Mouse (Mus musculus) neural tube, embryonic 11.5 days (tissue): ENCODE measurements around the gene Msh4. TPM values are rescaled to one million over a fixed set of nuclear protein-coding genes. Genes with fewer than 3 reads are reported as not detected.
"Not testable (repeated sequence)": the region's sequence is repeated elsewhere in the genome, so short reads cannot be mapped to it uniquely, and the experiment has no call there.

Experiments
- ATAC-seq: fragments of 200-750 bp; cut with Nextera tagmentation; 2 replicates; pipeline ENCODE4 v1.8.0; 2017; ENCODE audit warnings: moderate number of reproducible peaks, mild to moderate bottlenecking, moderate TSS enrichment, moderate library complexity; ENCODE audit not compliant: insufficient read depth, low FRiP score, low TSS enrichment
- DNase-seq: peaks from one replicate; pipeline ENCODE4 v3.0.0-alpha.2; 2015; ENCODE audit warnings: low spot score
- H3K27ac ChIP-seq: fragments of 300-500 bp; sonication (generic); 2 replicates; pipeline ENCODE4 v1.5.1; 2014; ENCODE audit warnings: low read depth, mild to moderate bottlenecking, low read length
- H3K27me3 ChIP-seq: fragments of 300-500 bp; sonication (generic); 2 replicates; pipeline ENCODE4 v1.6.1; 2014; ENCODE audit warnings: mild to moderate bottlenecking, low read length, mixed read lengths; ENCODE audit not compliant: control insufficient read depth, insufficient read depth
- H3K36me3 ChIP-seq: fragments of 300-500 bp; sonication (generic); 2 replicates; pipeline ENCODE4 v1.6.1; 2014; ENCODE audit warnings: mild to moderate bottlenecking, low read length, moderate library complexity, mixed read lengths; ENCODE audit not compliant: control insufficient read depth, insufficient read depth
- H3K4me1 ChIP-seq: fragments of 300-500 bp; sonication (generic); 2 replicates; pipeline ENCODE4 v1.6.1; 2014; ENCODE audit warnings: low read length, mixed read lengths; ENCODE audit not compliant: control insufficient read depth, insufficient read depth
- H3K4me2 ChIP-seq: fragments of 300-500 bp; sonication (generic); 2 replicates; pipeline ENCODE4 v1.6.1; 2014; ENCODE audit warnings: low read depth, mild to moderate bottlenecking, moderate library complexity
- H3K4me3 ChIP-seq: fragments of 300-500 bp; sonication (generic); 2 replicates; pipeline ENCODE4 v1.5.1; 2014; ENCODE audit warnings: low read depth, low read length
- H3K9ac ChIP-seq: fragments of 300-500 bp; sonication (generic); 2 replicates; pipeline ENCODE4 v1.6.1; 2014; ENCODE audit warnings: mild to moderate bottlenecking, low read length
- H3K9me3 ChIP-seq: fragments of 300-500 bp; sonication (generic); 2 replicates; pipeline ENCODE4 v1.6.1; 2016; ENCODE audit warnings: low read length; ENCODE audit not compliant: control insufficient read depth
- WGBS: fragments of 180-500 bp; shearing (Covaris S2); extraction: QIAGEN DNeasy Blood & Tissue Kit; methylation state at CpG from one replicate; pipeline ENCODE4 v1.1.7; 2014; 5-methylcytosine and 5-hydroxymethylcytosine counted together
- polyA plus RNA-seq: library from polyadenylated mRNA; unstranded; fragments of >200 nt; fragmentation: Nextera tagmentation; extraction: Ambion mirVana; gene quantifications from 2 replicates; pipeline ENCODE4 v1.2.1, GENCODE M21; 2014

The Msh4 gene
- polyA plus RNA-seq, 1 experiment from 2014 or later = 0.07 TPM

DNA sequence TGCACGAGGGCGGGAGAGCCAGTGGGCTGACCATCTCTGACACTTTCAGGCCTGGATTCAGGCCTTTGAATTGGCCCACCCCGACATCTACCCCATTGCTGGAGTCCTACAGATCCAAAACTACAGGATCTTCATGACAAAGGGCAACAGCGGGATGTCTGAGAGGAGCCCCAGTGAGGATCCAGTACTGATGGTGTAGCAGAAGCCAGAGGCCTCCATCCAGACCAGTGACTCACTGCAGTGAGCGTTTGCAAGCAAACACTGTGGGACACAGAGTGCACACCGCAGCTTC lies 73.3 kb downstream of the Msh4 start:
- H3K4me1 ChIP-seq = no peaks in the 10 kb centered on the region
- H3K4me3 ChIP-seq = no peak overlapping the region
- H3K9ac ChIP-seq = no peak overlapping the region
- no peak overlapping the region for H3K27ac ChIP-seq
- 48% methylated on average over 6 of the region's 6 CpGs for WGBS
- DNase-seq (no peak), ATAC-seq (no peak)
- H3K9me3 ChIP-seq = no peaks in the 10 kb centered on the region
- H3K27me3 ChIP-seq = no peaks in the 10 kb centered on the region
- H3K4me2 ChIP-seq = no peak overlapping the region
- H3K36me3 ChIP-seq = no peaks in the 10 kb centered on the region

DNA sequence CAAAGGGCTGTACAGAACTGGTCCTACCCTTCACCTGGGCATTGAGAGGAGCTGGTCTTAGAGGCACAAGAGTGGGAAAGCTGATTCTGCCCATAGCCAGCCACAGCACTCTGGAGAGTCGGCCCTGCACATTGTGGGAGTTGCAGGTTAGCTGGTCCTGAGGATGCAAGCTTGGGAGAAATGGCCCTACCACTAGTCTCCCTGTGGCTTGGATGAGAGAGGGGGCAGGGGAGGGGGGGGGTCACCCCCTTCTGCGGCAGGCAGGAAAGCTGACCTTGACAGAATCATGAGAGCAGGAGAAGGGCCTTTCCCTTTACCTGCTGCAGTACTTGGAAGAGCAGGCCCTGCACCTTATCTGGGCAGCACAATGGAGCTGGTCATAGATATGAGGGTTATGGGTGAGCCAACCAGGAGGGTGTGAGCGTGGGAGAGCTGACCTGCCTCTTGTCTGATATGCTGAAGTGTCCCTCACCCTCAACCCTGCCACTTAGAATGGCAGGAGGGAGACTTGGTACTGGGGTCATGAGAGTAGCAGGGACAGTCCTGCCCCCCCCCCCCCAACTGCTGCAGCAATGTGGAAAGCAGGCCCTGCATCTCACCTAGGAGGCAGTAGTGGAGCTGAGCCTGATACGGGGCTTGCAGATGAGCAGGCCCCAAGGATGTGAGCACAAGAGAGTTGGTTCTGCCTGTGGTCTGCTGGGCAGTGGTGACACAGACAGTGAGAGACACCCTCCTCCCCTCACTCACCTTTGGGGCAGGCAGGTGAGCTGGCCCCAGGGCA lies 73.9 kb downstream of the Msh4 start:
- Histone ChIP-seq H3K27me3 (no peaks in the 10 kb centered on the region), H3K27ac (no peak overlapping the region), H3K9ac (no peak overlapping the region), H3K4me2 (no peak overlapping the region), H3K36me3 (no peaks in the 10 kb centered on the region), H3K4me1 (no peaks in the 10 kb centered on the region), H3K4me3 (no peak overlapping the region), H3K9me3 (no peaks in the 10 kb centered on the region)
- DNase-seq (no peak), ATAC-seq (no peak)
- WGBS = 75% methylated on average over 4 of the region's 4 CpGs

DNA sequence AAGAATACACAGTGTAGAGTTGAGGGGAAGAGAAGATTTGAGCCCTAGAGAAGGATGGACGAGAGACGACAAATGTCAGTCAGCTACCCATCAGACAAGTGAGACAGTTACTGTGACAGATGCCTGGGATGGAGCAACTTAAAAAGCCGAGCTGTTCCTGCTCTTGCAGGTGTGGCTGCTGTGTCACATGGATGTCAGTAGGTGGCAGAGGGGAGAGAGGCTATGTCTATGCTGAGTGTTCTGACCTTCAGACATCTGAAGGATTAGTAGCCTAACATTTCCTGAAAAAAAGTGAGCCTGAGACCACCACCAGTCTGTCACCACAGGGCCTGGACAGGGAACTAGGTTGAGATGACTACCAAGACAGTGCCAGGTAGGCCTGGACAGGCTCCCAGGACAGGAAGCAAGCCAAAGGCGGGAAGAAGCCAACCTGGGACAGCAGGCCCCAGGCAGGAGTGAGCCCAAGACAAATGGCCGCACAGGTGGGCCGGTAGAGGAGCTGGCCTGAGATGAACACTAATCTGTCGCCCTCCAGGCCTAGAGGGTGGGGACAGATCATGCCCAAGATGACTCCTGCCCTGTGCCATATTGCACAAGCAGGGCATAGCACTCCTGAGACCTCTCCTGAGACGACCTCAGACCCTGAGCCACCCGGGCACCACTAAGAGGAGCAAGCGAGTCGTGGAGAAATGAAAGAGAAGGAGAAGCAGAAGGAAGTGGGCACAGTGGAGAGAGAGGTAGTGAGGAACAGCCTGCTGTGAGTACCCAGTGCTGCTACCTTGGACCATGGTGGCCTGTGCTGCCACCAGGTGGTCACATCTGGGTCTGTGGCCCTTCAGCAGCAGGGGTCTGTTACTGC lies 74.7 kb downstream of the Msh4 start:
- H3K9me3 ChIP-seq = no peaks in the 10 kb centered on the region
- H3K36me3 ChIP-seq = no peaks in the 10 kb centered on the region
- WGBS = 71% methylated on average over 11 of the region's 11 CpGs
- peak; percentile 23 for DNase-seq
- H3K4me3 ChIP-seq = no peak overlapping the region
- no peak overlapping the region for H3K9ac ChIP-seq
- H3K27me3 ChIP-seq = no peaks in the 10 kb centered on the region
- ATAC-seq = no peak
- no peak overlapping the region for H3K27ac ChIP-seq
- no peaks in the 10 kb centered on the region for H3K4me1 ChIP-seq
- H3K4me2 ChIP-seq = no peak overlapping the region

DNA sequence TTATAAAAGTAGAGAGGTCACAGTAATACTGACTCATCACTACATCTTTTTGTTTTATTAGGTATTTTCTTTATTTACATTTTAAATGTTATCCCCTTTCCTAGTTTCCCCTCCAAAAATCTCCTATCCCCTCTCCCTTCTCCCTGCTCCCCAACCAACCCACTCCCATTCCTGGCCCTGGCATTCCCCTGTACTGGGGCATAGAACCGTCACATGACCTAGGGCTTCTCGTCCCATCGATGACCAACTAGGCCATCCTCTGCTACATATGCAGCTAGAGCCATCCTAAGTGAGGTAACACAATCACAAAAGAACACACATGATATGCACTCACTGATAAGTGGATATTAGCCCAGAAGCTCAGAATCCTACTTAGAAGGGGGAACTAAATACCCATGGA lies 76.2 kb downstream of the Msh4 start:
- not testable (repeated sequence) for H3K9me3 ChIP-seq, H3K36me3 ChIP-seq, DNase-seq, H3K4me3 ChIP-seq, H3K4me2 ChIP-seq, H3K4me1 ChIP-seq, H3K27ac ChIP-seq, ATAC-seq, H3K27me3 ChIP-seq, H3K9ac ChIP-seq
- WGBS = 90% methylated on average over 3 of the region's 3 CpGs

DNA sequence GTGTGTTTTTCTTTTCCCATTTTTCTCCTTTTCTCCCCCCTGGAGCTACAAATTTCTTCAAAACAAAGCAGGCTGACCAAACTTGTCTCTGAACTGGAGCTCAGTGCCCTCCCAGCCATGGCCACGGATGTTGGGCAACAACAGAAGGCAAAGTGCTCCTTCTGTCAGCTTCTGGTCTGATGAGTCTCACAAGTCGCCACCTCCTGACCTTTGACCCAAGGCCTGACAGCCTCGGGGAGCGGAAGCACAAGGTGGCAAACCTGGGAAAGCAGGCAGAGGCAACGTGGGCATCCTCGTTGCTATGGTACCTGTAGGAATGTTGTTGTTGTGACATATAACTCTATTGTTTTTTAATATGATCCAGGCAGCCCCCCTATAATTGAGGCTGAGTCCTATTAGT lies 79.3 kb downstream of the Msh4 start:
- Histone ChIP-seq H3K4me1 (no peaks in the 10 kb centered on the region), H3K9me3 (no peaks in the 10 kb centered on the region), H3K27me3 (no peaks in the 10 kb centered on the region), H3K36me3 (no peaks in the 10 kb centered on the region), H3K4me2 (no peak overlapping the region), H3K27ac (no peak overlapping the region), H3K9ac (no peak overlapping the region), H3K4me3 (no peak overlapping the region)
- ATAC-seq (no peak), DNase-seq (no peak)
- 40% methylated on average over 6 of the region's 6 CpGs for WGBS

GRCm38 (mm10) chr3:153825197-153825596 lies 80.7 kb downstream of the Msh4 start:
- no peak for DNase-seq
- no peak overlapping the region for H3K27ac ChIP-seq
- ATAC-seq = no peak
- no peak overlapping the region for H3K4me2 ChIP-seq
- no peak overlapping the region for H3K9ac ChIP-seq
- WGBS = 92% methylated on average over 10 of the region's 10 CpGs
- H3K9me3 ChIP-seq = no peaks in the 10 kb centered on the region
- H3K27me3 ChIP-seq = no peaks in the 10 kb centered on the region
- H3K36me3 ChIP-seq = no peaks in the 10 kb centered on the region
- H3K4me3 ChIP-seq = no peak overlapping the region
- no peaks in the 10 kb centered on the region for H3K4me1 ChIP-seq

DNA sequence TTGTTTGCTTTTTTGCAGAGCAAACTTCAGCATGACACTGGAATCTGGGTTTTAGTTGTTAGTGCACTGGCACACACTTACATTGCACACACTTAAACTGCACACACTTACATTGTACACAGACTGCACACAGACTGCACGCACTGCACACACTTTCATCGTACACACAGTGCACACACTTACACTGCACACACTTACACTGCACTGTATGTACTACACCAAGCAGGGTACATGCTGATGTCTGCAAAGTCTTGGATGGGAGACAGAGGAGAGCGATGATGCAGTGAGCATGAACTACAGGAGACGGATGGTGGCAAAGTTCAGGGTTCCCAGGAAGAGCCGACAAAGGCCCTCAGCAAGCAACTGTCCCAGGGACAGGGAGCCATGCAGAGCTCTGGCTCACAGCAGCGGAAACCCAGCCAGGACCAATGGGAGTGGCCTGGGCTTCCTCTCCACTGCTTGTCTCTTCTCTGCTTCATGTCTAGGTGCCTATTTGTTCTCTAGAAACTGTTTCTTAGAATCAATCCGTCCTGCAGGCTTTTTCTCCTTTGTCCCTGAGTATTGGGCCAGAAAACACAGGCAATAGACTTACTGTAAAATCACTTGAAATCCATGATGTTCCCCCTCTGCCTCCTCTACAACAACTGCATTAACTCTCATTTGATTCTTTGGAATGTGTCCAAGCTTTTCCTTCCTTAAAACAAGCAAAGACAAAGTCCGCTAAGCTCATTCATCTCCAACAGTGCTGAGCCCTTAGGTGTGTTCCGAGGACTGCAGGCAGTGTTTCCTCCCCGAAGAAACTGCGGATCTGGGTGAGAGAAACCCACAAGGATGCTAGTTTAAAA lies 82.0 kb downstream of the Msh4 start:
- Histone ChIP-seq H3K27me3 (no peaks in the 10 kb centered on the region), H3K4me3 (no peak overlapping the region), H3K9ac (no peak overlapping the region), H3K4me2 (no peak overlapping the region), H3K9me3 (no peaks in the 10 kb centered on the region), H3K4me1 (no peaks in the 10 kb centered on the region), H3K27ac (no peak overlapping the region), H3K36me3 (no peaks in the 10 kb centered on the region)
- WGBS = 80% methylated on average over 11 of the region's 11 CpGs
- DNase-seq (no peak), ATAC-seq (no peak)

DNA sequence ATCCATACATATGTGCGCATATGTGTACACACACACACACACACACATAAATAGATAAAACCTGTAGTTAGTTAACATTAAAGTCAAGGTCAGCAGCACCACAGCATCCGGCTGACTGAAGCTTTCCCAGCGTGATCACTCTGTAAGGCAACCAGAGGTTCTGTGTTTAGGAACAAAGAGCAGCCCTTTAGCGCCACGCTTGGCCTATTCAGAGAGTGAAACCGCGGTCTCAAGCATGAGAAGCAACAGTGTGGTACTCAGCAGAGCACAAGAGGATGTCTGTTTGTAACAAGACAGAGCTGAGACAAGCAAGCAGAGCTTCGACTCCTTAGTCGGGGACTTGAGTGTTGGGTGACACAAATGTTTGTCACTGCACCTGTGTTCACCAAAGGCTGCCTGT lies 86.5 kb downstream of the Msh4 start:
- Histone ChIP-seq H3K4me1 (no peaks in the 10 kb centered on the region), H3K9ac (no peak overlapping the region), H3K4me2 (no peak overlapping the region), H3K9me3 (no peaks in the 10 kb centered on the region), H3K27me3 (no peaks in the 10 kb centered on the region), H3K27ac (no peak overlapping the region), H3K4me3 (no peak overlapping the region), H3K36me3 (no peaks in the 10 kb centered on the region)
- DNase-seq (peak; percentile 40), ATAC-seq (no peak)
- WGBS = 83% methylated on average over 9 of the region's 9 CpGs
